Mouse (Mus musculus): ENCODE data around the gene Rab21. TPM values are rescaled to one million over a fixed set of nuclear protein-coding genes. Genes with fewer than 3 reads are reported as not detected.
A peak's percentile ranks its signal among the peaks of the same experiment; 100 is the strongest.

Gene Rab21
- total RNA-seq (2021): 10 to 100 TPM; 56.4 to 62.2 TPM
- long read RNA-seq, experiment 1, full-length matches to known transcripts: 120 of 134 reads
- long read RNA-seq, experiment 1, partial matches to known transcripts: 11 of 134 reads
- long read RNA-seq, experiment 1, other reads (novel, unspliced or antisense): 3 of 134 reads
- long read RNA-seq, experiment 2, full-length matches to known transcripts: 110 of 118 reads
- long read RNA-seq, experiment 2, partial matches to known transcripts: 4 of 118 reads
- long read RNA-seq, experiment 2, other reads (novel, unspliced or antisense): 4 of 118 reads

- DNase-seq (ENCODE audit: low spot score): peak; percentile 98
Observed at GRCm38 (mm10) chr10:115315473-115316171, at the start of gene Rab21. Rab21 (minus strand) TSS chr10:115315594.

DNA sequence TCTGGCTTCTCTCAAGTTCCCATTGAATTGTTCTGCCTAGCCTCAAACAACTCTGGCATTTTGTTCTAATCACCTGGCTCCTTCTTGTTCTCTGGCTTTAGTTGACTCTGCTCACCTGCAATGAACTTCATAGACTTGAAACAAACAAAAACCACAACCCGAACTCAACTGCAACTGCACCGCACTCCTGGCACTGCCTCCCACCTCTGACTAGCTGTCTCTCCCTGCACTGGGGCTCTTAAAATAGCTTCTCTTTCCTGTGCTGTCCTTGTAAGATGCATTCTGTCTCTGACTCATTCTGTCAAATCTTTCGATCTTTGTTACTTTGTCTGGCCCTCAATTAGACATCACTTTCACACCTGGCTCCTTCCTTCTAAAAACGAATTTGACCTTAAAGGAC is 47.8 kb upstream of the Rab21 start:
- DNase-seq (ENCODE audit: low spot score): no peak

GRCm38 (mm10) chr10:115362623-115362964 is 47.2 kb upstream of the Rab21 start:
- no peak for DNase-seq (ENCODE audit: low spot score)

- DNase-seq (ENCODE audit: low spot score): peak; percentile 95
Observed at GRCm38 (mm10) chr10:115361840-115362622, 46.6 kb upstream of the Rab21 start, which contains the start of gene Tmem19. Tmem19 (minus strand) TSS chr10:115362501.

- no peak for DNase-seq (ENCODE audit: low spot score)
Observed at GRCm38 (mm10) chr10:115359066-115359465, 43.7 kb upstream of the Rab21 start.

- DNase-seq (ENCODE audit: low spot score): no peak
Observed at GRCm38 (mm10) chr10:115358216-115358919, 43.0 kb upstream of the Rab21 start.

- no peak for DNase-seq (ENCODE audit: low spot score)
Observed at GRCm38 (mm10) chr10:115356106-115356505, 40.7 kb upstream of the Rab21 start.

DNA sequence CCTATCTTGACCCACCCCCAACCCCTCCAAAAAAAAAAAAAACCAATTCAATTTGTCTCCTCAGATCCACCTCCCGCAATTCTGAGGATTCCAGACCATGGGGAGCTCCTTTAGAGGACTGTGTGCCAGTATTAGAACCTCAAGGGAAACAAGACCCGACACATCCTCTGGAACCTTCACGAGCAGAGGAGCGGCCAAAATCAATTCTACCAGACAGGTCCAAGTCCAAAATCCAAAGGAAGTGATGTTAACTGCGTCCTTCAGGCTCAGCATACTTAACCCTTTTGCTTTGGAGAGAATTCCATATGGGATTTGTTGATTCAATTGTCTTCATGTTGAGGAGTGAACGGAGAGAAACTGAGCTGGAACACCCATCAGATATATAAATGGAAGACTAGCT is 39.6 kb upstream of the Rab21 start:
- DNase-seq (ENCODE audit: low spot score): no peak

DNA sequence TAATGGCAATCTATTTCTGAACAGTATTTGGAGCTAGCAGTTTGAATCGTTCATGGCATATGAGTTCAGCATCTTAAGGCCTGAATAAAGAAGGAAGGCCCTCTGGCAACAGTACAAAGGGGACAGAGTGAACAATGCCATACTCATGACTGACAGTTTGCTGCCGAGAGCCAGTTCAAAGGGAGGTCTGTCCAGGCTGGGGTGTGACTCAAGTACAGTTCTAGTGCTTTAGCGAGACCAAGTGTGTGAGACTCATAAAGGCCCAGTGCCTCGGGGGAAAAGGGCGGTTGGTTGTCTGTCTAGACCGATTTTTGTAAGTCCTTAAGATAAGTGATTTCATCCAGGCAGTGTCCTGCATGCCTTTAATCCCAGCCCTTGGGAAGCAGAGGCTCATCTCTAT is 39.2 kb upstream of the Rab21 start:
- DNase-seq (ENCODE audit: low spot score): no peak

- DNase-seq (ENCODE audit: low spot score): no peak
Observed at GRCm38 (mm10) chr10:115350810-115351397, 35.5 kb upstream of the Rab21 start.

DNA sequence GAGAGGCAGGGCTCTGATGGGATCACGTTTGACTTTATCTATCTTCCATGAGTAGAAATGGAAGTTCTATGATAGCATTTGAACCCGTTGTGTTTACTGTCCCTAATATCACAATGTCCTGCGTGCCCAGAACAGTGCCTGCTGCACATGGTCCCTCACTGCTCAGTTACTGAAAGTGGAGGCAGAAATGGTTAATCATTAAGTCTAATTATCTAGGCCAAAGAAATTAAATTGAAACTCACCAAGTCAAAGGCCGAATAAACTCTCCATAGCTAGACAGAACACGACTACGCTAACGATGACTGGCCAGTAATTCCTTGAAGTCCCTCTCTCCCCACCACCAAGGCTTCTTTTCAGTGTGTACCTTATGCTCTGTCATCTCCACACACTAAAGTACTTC is 34.1 kb upstream of the Rab21 start:
- no peak for DNase-seq (ENCODE audit: low spot score)

GRCm38 (mm10) chr10:115349029-115349428 is 33.6 kb upstream of the Rab21 start:
- no peak for DNase-seq (ENCODE audit: low spot score)

GRCm38 (mm10) chr10:115348131-115348530 is 32.7 kb upstream of the Rab21 start:
- no peak for DNase-seq (ENCODE audit: low spot score)

- no peak for DNase-seq (ENCODE audit: low spot score)
Observed at GRCm38 (mm10) chr10:115346444-115346843, 31.1 kb upstream of the Rab21 start.

DNA sequence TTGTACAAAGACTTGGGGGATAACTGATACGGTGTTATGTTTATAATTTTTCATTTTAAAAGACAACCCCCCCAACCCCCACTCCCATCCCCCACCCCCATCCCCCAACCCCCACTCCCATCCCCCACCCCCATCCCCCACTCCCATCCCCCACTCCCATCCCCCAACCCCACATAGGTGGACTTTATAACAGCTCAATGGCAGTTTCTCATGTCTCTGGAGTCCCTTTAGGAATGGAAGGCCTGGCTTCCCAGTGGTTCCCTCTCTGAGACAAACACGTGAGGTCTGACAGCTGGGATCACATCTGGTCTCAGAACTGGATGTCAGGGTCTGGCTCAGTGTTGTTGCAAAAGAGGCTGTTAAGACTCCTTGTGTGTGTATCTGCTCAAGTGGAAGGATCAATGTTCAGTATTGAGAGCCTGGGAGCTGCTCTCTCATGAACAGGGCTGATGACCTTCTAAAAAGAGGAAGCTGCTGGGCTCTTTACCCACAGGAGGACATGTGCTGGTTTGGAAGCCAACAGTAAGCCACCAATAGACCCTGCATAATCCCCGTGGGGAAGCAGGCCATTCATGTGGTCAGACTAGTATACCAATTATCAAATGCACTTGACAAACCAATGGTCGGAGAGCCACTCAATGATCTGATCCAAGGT is 27.5 kb upstream of the Rab21 start:
- no peak for DNase-seq (ENCODE audit: low spot score)

DNA sequence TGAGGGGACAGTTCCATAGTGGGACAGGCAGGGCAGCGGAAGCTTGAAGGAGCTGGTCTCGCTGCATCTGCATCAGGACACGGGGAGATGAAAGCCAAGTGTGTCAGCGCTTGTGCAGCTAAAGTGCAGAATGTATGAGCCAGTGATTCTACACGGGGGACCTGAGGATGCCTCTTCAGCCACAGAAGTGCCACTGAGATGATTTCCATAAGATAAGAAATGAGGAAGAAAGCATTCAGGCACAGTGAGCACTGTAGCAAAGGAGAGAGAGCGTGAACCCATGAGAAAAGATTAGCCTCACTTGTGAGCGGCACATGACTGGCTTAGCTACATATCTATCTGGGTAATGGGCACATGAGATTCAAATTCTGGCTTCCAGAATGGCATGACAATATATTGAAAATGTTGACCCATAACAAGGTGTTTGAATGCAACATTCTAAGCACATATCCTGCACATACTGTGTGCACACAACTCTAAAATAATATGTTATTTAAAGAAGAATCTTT is 24.5 kb upstream of the Rab21 start:
- DNase-seq (ENCODE audit: low spot score): no peak

DNA sequence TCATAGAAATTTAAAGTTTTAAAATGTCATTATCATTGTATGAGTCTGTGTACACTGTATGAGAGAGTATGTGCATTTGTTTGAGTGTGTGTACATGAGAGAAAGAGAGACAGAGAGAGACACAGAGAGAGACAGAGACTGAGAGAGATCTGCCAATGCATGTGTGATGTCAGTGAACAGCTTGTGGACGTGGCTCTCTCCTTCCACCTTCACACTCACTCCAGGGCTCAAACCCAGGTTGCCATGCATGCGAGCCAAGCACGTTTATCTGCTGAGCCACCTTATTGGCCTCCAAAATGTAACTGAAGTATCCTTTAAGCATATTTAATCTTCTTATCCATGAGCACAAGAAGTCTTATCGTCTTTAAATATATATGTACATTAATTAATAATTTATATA is 21.5 kb upstream of the Rab21 start:
- DNase-seq (ENCODE audit: low spot score): no peak

GRCm38 (mm10) chr10:115333528-115333927 is 18.1 kb upstream of the Rab21 start:
- DNase-seq (ENCODE audit: low spot score): no peak

DNA sequence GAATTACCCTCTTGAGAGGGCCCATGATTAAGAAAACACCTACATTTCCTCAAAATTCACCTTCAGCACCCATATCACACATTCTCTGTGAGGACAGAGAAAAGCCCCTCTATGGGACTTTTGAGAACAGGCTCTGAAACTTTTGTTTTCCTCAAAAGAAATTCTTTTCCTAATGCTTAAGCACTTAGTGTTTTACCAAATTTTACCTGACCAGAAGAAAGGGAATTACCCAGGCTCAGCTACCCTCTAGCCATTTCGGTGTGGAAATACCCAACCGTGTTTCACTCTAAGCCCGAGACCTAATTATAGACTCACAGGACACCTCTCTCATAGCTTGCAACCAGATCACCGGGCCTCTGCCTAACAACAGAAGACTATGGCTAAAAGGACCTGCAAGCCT is 17.6 kb upstream of the Rab21 start:
- DNase-seq (ENCODE audit: low spot score): no peak

GRCm38 (mm10) chr10:115332420-115332952 is 17.1 kb upstream of the Rab21 start:
- peak; percentile 52 for DNase-seq (ENCODE audit: low spot score)

All from gastrocnemius, adult 18-20 months (tissue).